Mouse (Mus musculus): ENCODE results near the gene Cald1. TPM values are rescaled to one million over a fixed set of nuclear protein-coding genes. Genes with fewer than 3 reads are reported as not detected.

Gene Cald1
- 70.4 and 77.7 TPM in 2 replicates for polyA plus RNA-seq (2015; fragmentation: Nextera tagmentation; extraction: Ambion mirVana)

- 36% methylated on average over 16 of the region's 16 CpGs for WGBS (ENCODE audit: insufficient replicate concordance)
- Histone ChIP-seq H3K4me2 (peak within 1 kb of the TSS; percentile 23), H3K27ac (peak within 1 kb of the TSS; percentile 10; the same call in 1 of the 2 replicates), H3K4me1 (replicated peaks) (no peaks in the 10 kb centered on the region), H3K9me3 (replicated peaks) (no peaks in the 10 kb centered on the region), H3K27me3 (peaks cover 6% of the 10 kb centered on the region; the same call in 1 of the 2 replicates), H3K9ac (peak within 1 kb of the TSS; percentile 33; the same call in 1 of the 2 replicates), H3K36me3 (no peaks in the 10 kb centered on the region), H3K4me3 (replicated peaks) (peak within 1 kb of the TSS; percentile 35)
- DNase-seq (no peak), ATAC-seq (ENCODE audit: low read depth) (no peak)
Observed at GRCm38 (mm10) chr6:34598121-34599065, at the start of gene Cald1. TSS of gene Cald1 (plus strand) at chr6:34598500.

GRCm38 (mm10) chr6:34549017-34549416 lies 49.3 kb upstream of the Cald1 start:
- H3K9me3 ChIP-seq (replicated peaks): no peaks in the 10 kb centered on the region
- no peak overlapping the region for H3K4me2 ChIP-seq
- ATAC-seq (ENCODE audit: low read depth): no peak
- H3K36me3 ChIP-seq: no peaks in the 10 kb centered on the region
- H3K27me3 ChIP-seq: 0 out of 2 replicates have a peak, but pooled peaks cover 4% of the 10 kb centered on the region
- no peak overlapping the region for H3K27ac ChIP-seq
- no peak overlapping the region for H3K9ac ChIP-seq
- H3K4me1 ChIP-seq (replicated peaks): no peaks in the 10 kb centered on the region
- H3K4me3 ChIP-seq (replicated peaks): no peak overlapping the region
- DNase-seq: peak; percentile 25
- WGBS (ENCODE audit: insufficient replicate concordance): 23% methylated on average over 2 of the region's 2 CpGs

GRCm38 (mm10) chr6:34552489-34553157 lies 45.7 kb upstream of the Cald1 start:
- Histone ChIP-seq H3K27ac (no peak overlapping the region), H3K4me1 (replicated peaks) (no peaks in the 10 kb centered on the region), H3K9ac (no peak overlapping the region), H3K4me3 (replicated peaks) (no peak overlapping the region), H3K36me3 (no peaks in the 10 kb centered on the region), H3K9me3 (replicated peaks) (no peaks in the 10 kb centered on the region), H3K27me3 (no peaks in the 10 kb centered on the region), H3K4me2 (no peak overlapping the region)
- WGBS (ENCODE audit: insufficient replicate concordance): 77% methylated on average over 4 of the region's 4 CpGs
- DNase-seq (no peak), ATAC-seq (ENCODE audit: low read depth) (no peak)

GRCm38 (mm10) chr6:34554291-34554997 lies 43.9 kb upstream of the Cald1 start:
- ATAC-seq (ENCODE audit: low read depth): no peak
- Histone ChIP-seq H3K9me3 (replicated peaks) (no peaks in the 10 kb centered on the region), H3K4me2 (no peak overlapping the region), H3K9ac (no peak overlapping the region), H3K36me3 (no peaks in the 10 kb centered on the region), H3K4me3 (replicated peaks) (no peak overlapping the region), H3K4me1 (replicated peaks) (no peaks in the 10 kb centered on the region), H3K27me3 (no peaks in the 10 kb centered on the region), H3K27ac (no peak overlapping the region)
- WGBS (ENCODE audit: insufficient replicate concordance): 51% methylated on average over 9 of the region's 9 CpGs
- DNase-seq: no peak

- H3K4me1 ChIP-seq (replicated peaks): no peaks in the 10 kb centered on the region
- H3K27me3 ChIP-seq: no peaks in the 10 kb centered on the region
- no peak for ATAC-seq (ENCODE audit: low read depth)
- WGBS (ENCODE audit: insufficient replicate concordance): 63% methylated on average over 4 of the region's 4 CpGs
- no peak overlapping the region for H3K4me3 ChIP-seq (replicated peaks)
- no peak overlapping the region for H3K27ac ChIP-seq
- no peaks in the 10 kb centered on the region for H3K36me3 ChIP-seq
- no peaks in the 10 kb centered on the region for H3K9me3 ChIP-seq (replicated peaks)
- DNase-seq: no peak
- no peak overlapping the region for H3K4me2 ChIP-seq
- H3K9ac ChIP-seq: no peak overlapping the region
Observed at GRCm38 (mm10) chr6:34559521-34559920, 38.8 kb upstream of the Cald1 start.

GRCm38 (mm10) chr6:34565176-34565880 lies 33.0 kb upstream of the Cald1 start:
- Histone ChIP-seq H3K4me1 (replicated peaks) (no peaks in the 10 kb centered on the region; the same call in 1 of the 2 replicates), H3K27me3 (no peaks in the 10 kb centered on the region), H3K9ac (no peak overlapping the region), H3K27ac (no peak overlapping the region), H3K4me3 (replicated peaks) (no peak overlapping the region), H3K4me2 (no peak overlapping the region), H3K36me3 (no peaks in the 10 kb centered on the region), H3K9me3 (replicated peaks) (no peaks in the 10 kb centered on the region)
- DNase-seq: no peak
- 58% methylated on average over 7 of the region's 7 CpGs for WGBS (ENCODE audit: insufficient replicate concordance)
- no peak for ATAC-seq (ENCODE audit: low read depth)

- H3K4me2 ChIP-seq: no peak overlapping the region
- no peak overlapping the region for H3K27ac ChIP-seq
- 71% methylated on average over 5 of the region's 5 CpGs for WGBS (ENCODE audit: insufficient replicate concordance)
- no peak for ATAC-seq (ENCODE audit: low read depth)
- no peaks in the 10 kb centered on the region for H3K36me3 ChIP-seq
- H3K4me3 ChIP-seq (replicated peaks): no peak overlapping the region
- H3K9me3 ChIP-seq (replicated peaks): no peaks in the 10 kb centered on the region
- no peaks in the 10 kb centered on the region; the same call in 1 of the 2 replicates for H3K4me1 ChIP-seq (replicated peaks)
- no peak overlapping the region for H3K9ac ChIP-seq
- H3K27me3 ChIP-seq: no peaks in the 10 kb centered on the region
- DNase-seq: no peak
Observed at GRCm38 (mm10) chr6:34567298-34567697, 31.0 kb upstream of the Cald1 start.

GRCm38 (mm10) chr6:34579504-34580068 lies 18.7 kb upstream of the Cald1 start:
- no peak for ATAC-seq (ENCODE audit: low read depth)
- Histone ChIP-seq H3K4me2 (no peak overlapping the region), H3K4me1 (replicated peaks) (no peaks in the 10 kb centered on the region), H3K27me3 (no peaks in the 10 kb centered on the region), H3K36me3 (no peaks in the 10 kb centered on the region), H3K9me3 (replicated peaks) (no peaks in the 10 kb centered on the region), H3K9ac (no peak overlapping the region), H3K4me3 (replicated peaks) (no peak overlapping the region), H3K27ac (no peak overlapping the region)
- DNase-seq: no peak
- WGBS (ENCODE audit: insufficient replicate concordance): 67% methylated on average over 6 of the region's 6 CpGs

GRCm38 (mm10) chr6:34583365-34583764 lies 14.9 kb upstream of the Cald1 start:
- ATAC-seq (ENCODE audit: low read depth): no peak
- no peak overlapping the region for H3K4me3 ChIP-seq (replicated peaks)
- no peaks in the 10 kb centered on the region for H3K36me3 ChIP-seq
- H3K9me3 ChIP-seq (replicated peaks): no peaks in the 10 kb centered on the region
- WGBS (ENCODE audit: insufficient replicate concordance): 37% methylated on average over 5 of the region's 5 CpGs
- no peak for DNase-seq
- no peaks in the 10 kb centered on the region for H3K27me3 ChIP-seq
- H3K9ac ChIP-seq: no peak overlapping the region
- H3K27ac ChIP-seq: no peak overlapping the region
- H3K4me2 ChIP-seq: no peak overlapping the region
- H3K4me1 ChIP-seq (replicated peaks): no peaks in the 10 kb centered on the region

- ATAC-seq (ENCODE audit: low read depth) (no peak), DNase-seq (no peak)
Observed at GRCm38 (mm10) chr6:34588066-34588465, 10.2 kb upstream of the Cald1 start.

More at GRCm38 (mm10) chr6:34588066-34588465, 10.2 kb upstream of the Cald1 start:
- H3K36me3 ChIP-seq: no peaks in the 10 kb centered on the region
- H3K4me2 ChIP-seq: no peak overlapping the region
- 64% methylated on average over 4 of the region's 4 CpGs for WGBS (ENCODE audit: insufficient replicate concordance)
- no peak overlapping the region for H3K27ac ChIP-seq
- no peak overlapping the region for H3K4me3 ChIP-seq (replicated peaks)
- H3K4me1 ChIP-seq (replicated peaks): no peaks in the 10 kb centered on the region
- H3K9me3 ChIP-seq (replicated peaks): no peaks in the 10 kb centered on the region
- no peak overlapping the region for H3K9ac ChIP-seq
- no peaks in the 10 kb centered on the region for H3K27me3 ChIP-seq

Measured in liver, embryonic 13.5 days (tissue).